Mouse (Mus musculus) mature B cell (primary cell): ENCODE data around the gene Tpk1.

Experiments used
- in situ Hi-C: fragments of 300-500 bp; cut with MboI; formaldehyde crosslinking; loops from 2 replicates; pipeline ENCODE4 v1.14.3; 2019

Gene Tpk1

DNA sequence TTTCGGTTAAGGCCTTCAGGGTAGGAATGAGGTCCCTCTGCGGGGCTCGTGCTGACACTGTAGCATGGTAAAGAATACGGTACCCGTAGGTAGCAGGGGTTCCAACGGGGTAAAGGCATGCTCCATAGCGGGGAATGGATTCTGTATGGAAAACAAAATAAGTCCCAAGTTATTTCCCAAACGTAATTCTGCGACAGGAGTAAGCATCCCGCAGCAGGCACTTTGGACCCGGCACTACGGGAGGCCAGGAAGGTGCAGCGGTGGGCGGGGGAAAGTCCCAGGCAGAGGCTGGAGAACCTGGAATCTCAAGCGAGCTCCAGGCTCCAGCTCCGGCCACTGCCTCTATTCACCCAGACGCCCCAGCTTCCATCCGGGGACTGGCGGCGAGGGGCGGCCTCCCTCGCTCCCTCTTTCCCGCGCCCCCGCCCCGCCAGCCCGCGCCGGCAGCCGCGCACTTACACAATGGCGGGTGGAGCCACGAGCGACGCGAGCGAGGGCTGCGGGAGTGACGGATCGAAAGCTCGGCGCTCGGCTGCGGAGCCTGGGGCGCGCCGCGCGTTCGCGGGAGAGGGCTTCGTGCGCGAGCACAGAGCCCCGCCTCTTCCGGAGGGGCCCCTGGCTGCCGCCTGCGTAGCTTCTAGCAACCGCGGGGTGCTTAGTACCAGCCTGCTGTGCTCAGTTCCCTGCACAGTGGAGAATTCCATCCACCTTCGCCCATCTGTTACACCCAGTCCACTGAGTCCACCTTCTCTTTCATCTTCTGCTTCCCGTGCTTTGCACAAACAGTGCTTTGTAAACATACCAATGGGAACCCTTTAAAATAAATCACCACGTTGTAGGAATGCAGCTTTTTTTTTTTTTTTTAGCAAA is at the start of gene Tpk1:
Tpk1 (minus strand) TSS at position 602 of the 870 bp plus-strand sequence.
- in situ Hi-C loops, result no loop called here

DNA sequence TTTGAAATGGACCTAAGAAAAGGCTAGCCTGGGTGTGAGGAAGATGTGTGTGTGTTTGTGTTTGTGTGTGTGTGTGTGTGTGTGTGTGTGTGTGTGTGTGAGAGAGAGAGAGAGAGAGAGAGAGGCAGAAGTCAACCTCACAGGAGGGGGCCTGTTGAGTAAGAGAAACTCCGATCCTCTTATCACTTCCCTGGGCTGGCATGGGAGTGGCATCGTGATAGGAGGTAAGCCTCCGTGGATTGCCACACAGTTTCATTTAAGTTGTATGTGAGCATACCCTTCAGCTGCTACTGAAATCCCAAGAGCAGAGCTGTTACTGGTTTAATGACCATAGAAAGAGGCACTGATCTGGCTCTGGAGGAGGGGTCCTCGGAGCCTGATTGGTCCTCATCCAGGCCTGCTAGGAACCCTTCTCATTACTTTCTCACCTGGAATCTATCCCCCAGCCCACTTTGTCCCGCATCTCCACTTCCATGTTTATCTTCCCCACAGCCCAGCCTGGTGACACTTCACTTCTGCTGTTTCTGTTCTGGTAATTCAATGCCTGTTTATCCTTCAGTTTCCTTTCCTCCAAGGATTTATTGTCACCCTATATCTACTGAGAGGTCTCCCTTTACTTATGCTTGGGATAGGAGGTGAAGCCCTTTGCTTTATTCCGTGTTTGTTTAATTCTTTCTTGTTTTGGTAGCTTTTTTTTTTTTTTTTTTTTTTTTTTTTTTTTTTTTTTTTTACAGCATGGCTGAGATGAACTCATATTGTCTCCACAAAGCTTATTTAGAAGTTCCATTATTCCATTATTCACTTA is 36.9 kb upstream of the Tpk1 start:
- in situ Hi-C loops, result no loop called here

DNA sequence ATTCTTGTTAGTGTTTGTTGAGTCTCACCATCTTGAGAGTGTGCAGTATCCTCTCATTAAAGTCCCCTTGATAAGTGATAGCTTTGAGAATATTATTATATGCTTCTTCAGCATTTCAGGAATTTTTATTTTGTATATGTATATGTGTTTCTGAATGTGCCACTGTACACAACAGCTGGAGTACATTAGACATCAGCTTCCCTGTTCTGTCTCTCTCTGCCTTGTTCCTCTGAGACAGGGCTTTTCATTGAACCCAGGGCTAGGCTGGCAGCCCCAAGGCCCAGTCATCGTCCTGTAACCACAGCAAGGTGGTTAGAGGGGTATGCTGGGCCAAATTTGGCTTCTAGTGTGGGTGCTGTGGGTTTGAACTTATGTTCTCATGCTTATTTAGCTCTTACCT is 25.8 kb upstream of the Tpk1 start:
- in situ Hi-C loops, result no loop called here

DNA sequence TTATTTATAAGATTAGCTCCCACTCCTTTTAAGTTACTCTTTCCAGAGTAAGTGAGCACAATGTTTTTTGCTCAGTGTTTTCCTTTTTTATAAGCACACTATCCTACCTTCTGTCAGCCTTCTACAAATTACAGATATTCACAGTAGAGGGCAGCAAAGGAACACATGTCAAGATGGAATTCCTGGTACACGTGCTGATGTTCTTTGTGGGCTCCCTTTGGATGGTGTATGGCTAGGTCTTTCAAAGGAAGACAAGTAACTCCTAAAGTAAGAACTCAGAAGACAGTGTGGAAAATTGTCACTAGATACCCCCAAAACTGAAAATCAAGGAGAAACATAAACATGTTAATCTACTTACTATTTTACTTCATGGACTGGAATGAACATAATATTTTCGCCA is 19.9 kb upstream of the Tpk1 start:
- in situ Hi-C loops, result no loop called here

DNA sequence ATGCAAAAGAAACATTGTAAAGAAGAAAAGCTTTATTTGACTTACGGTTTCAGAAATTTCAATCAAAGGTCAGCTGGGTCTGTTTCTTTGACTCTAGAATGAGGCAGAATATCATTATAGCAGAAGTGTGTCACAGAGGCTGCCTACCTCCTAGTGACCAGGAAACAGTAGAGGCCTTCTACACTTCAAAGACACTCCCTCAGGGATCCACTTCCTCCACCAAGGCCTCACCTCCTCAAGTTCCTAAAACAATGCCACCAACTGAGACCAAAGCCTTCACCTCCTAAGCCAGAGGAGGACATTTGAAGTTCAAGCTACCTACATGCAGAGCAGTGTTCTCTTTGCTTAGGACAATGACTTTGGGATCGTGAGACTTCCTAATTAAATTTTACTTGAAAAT is 16.5 kb upstream of the Tpk1 start:
- in situ Hi-C loops, result no loop called here

DNA sequence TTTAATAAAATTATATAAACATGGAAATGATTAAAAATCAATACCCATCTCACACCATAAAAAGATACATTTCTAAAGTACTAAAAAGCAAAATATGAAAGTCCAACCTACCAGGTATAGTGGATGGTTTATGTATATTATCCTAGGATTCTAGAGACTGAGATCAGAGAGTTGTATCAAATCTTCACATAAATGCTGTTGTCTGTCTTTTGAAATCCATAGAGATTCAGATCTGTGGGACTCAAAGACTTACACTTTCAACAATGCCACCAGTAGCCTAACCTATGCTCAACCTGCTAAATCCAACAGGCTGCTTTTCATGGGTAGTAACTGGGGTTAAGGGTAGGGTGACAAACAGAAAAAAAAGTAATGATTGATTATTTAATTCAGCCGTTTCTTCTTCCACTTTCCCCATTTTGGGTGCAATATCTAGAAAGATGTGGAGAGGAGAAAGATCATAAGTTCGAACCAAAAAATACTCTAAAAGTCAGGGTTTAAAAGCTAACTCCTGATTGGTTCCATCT is 12.7 kb upstream of the Tpk1 start:
- in situ Hi-C loops, result no loop called here

DNA sequence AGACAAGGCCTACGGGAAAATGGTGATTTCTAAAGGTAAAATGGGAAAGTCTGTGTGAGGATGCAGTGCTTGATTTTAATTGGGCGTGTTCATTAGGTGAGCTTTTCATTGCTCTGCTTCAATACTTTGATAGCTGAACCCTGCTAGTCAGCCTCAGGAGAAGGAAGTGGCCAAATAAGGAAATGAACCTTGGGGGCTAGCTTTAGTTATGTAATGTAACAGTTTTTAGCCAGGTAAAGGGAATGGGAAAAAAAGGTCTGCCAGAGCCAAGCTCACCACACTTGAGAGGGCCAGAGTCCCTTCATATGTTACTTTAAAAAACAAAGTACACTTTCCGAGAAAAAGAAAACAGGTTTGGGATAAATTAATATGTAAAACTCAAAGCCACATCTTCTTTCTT is 11.5 kb upstream of the Tpk1 start:
- in situ Hi-C loops, result no loop called here

DNA sequence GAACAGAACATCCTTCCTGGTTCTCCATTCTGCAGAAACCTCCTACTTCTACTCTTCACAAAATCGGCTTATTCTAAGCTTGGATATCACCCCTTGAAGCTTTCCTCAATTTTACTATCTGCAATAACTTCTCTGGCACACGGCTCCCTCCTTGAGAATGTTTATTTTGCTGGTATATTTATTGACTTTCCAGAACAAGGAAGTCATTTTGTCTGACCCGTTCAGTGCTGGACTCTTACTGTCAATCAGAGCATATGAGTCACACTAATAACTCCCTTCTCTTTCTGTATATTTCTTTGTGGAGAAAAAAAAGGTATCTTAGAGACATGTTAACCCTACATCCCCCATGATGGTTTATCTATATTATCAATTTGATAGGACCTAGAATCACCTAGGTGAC is 10.1 kb upstream of the Tpk1 start:
- in situ Hi-C loops, result no loop called here

DNA sequence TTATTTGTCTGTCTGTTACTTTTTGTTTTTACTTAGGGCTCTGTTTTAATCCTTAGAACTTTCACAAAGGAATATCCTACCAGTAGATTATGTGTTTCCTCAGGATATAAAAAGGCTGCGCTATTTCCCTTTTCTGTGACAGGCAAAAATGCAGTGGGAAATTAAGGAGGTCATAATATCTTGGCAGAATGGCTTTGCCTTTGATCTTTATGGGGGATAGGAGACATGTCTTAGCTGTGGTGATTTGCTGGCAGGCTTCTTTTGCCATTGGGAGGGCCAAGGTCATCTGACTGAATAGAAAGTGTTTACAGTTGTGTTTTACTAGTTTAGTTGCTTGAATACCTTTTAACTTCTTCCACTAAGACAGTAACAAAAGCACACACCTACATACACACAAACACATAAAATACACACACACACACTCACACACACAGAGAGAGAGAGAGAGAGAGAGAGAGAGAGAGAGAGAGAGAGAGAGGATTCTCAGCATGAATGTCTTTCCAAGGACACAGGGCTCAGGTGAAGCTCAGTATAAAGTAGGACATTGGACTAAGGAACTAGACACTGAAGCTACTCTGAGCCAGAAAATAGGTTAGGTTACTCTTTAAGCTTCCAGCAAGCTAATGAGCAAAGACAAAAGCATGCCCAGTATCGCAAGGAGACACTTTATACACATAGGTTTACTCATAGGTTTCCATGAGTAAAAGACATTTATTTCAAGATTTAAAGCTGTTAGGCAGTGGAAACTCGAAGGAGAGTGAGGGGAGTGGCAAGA is 9.1 kb upstream of the Tpk1 start:
- in situ Hi-C loops, result no loop called here

DNA sequence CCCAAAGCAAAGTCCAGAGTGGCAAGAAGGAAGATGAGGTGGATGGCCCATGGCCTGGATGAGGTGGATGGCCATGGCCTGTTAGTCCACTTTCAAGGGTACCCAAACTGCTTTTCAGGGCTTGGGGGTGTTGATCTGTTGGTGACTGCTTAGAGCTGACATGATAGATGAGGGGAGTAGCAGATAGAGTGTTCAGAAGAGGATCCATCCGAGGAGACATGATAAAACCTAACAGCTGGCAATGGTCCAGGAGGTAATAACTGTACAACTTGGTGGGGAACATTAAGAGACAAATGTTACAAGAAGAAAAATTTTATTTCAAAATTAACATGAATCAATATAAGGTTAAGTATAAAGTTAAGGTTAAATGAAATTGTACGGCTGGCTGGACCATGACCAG is 4.9 kb upstream of the Tpk1 start:
- in situ Hi-C loops, result no loop called here

DNA sequence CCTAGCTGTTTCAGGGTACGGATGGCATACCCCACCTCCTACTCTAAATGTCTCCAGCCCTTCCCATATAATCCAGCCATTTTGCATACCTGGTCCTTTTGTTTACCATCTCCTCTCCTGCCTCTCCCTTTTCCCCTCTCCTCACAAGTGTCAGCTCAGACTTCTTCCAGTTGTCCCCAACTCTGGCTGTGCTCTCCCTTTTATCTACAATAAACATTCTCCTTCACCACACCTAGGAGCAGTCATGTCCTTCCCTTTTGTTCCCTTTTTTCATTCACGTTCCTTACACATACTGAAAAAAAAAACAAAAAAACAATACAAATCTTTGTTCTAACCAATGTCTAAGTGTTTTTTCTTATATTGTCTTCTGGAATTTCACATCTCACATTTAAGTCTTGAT is 1.6 kb upstream of the Tpk1 start:
- in situ Hi-C loops, result no loop called here

DNA sequence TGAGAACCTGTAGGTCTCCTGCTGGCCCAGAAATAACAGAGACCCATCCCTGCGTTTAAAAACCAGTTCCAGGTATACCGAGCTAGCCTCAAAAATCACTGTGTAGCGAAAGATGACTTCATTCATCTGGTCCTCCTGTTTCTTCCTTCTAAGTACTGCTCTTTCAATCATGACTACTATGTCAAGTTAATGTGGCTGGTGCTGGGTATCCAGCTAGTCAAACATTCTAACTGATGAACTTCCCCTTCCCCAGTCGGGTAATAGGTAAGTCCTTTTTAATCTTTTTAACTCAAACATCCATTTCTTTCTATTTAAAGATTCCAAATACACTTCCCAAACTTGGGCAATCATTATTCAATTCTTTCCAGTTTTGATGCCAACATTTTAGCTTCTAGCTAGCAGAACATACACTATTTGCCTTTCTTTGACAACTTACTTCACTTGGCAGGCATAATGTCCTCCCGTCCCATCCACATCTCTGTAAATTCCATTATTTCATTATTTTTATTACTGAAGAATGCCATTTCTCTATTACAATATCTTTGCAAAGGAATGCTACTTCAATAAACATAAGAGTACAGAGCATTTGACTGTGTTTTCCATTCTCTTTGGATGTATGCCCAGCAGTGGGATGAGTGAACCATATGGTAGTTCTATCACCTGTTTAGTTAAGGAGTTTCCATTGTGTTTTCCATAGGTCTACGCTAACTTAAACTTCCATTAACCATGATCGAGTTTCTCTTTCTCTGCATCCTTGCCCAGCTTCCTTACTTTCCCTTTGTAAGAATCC is 728 bp upstream of the Tpk1 start:
- in situ Hi-C loops, result no loop called here

DNA sequence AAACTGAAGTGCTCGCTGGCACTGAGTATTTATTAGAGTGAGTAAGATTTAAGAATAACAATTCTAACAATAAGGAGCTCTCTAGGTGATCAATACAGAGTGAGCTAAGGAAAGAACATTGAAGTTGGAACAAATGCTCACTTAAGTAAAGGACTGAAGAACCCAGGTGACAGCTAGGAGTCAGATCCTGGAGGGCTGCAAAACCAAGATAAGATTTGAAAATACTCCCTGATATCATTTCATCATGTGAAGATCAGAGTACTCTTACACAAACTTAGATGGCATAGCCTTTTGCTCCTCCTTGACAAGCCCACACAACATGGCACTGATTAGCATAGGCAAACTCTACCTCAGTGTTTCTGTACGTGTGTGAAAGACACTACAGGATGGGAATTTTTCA is 4.3 kb downstream of the Tpk1 start:
- in situ Hi-C loops, result no loop called here

DNA sequence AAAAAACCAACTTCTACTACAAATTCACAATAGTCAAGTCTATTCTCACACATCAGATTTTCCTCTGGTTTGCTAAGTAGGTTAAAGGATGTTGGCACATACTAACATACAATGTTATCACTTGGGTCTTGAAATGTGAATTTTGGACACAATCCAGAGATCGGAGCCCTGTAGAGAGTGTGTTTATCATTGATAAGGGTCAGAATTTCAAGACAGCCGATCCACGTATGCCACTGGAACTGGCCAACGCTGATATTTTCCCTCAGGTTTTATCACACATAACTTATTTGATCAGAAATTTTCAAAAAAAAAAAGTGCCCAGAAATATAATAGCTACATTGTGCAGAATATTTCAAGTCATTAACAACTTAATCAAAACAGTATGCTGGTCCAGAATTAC is 7.8 kb downstream of the Tpk1 start:
- in situ Hi-C loops, result no loop called here

DNA sequence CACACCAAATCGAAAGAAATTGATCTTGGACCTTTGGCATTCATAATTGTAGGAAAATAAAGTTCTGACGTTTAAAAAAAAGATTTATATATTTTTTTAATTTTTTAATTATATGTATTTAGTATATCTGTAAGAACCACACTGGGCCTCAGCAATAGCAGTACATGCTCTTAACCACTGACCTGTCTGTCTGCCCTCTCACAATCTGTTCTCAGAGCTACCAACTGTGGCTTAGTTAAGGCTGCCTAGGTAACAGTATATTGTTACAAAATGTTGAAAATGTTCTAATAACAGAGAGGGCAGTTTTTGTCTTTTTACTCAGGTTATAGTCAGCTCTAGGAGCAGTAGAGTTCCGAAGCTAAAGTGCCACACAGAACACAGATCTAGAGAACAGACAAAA is 8.2 kb downstream of the Tpk1 start:
- in situ Hi-C loops, result no loop called here

DNA sequence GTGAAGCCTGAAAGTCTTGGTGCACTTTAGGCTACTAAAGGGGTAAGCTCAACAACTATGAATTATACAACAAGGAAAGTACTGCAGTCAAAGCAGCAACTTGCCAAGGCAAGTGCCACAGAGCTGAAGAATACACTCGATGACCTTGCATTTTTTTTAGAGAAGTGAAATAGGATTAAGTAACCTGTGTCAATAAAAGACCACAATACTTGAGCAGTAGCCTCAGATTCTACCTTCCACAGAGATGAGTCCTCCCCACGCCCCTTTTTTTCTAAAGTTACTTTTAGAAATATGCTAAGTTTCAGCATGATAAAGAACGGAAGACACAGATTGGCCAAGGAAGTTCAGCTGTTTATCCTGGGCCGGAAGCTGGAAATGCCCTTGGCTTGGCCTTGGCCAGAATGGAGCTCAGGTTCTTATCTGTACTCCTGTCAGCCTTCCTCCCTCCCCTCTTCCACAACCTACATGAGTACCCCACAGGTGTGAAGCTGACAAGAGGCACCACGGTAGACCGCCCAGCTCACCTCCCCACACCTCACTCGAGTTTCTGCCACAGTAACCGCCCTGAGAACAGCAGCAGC is 11.1 kb downstream of the Tpk1 start:
- in situ Hi-C loops, result no loop called here

DNA sequence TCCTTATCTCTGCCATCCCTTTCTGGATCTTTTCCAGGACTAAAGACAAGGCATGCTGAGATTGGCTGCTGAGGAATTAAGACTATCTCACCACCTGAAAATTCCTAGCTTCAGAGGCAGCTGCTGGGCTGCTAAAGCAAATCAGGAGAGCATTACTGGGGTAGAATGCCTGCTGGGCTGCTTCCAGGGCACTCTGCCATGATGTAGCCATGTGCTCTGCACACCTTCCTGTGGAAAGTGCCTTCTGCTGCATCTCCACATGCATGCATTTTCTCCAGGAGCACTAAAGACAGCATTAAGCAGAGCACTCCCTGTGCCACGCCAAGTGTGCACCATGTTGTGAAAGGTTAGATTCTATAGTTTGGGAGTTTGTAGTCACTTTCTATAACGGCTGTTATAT is 16.6 kb downstream of the Tpk1 start:
- in situ Hi-C loops, result no loop called here

DNA sequence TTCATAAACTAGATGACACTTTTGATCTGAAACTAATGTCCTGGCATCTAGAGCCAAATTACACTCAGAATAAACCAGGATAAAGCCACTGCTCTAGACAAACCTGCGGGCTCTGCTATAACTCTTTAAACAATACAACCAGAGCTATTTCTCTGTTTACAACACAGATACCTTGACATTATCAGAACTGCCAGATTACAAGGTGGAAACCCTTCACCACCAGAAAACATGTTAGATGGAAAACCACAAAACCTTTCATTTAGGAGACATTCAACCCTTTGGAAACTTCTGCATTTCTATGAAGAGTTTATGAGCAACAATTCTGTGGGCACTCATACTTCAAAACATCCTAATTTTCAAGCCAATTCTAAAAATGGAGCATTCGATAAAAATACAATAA is 20.4 kb downstream of the Tpk1 start:
- in situ Hi-C loops, result no loop called here

DNA sequence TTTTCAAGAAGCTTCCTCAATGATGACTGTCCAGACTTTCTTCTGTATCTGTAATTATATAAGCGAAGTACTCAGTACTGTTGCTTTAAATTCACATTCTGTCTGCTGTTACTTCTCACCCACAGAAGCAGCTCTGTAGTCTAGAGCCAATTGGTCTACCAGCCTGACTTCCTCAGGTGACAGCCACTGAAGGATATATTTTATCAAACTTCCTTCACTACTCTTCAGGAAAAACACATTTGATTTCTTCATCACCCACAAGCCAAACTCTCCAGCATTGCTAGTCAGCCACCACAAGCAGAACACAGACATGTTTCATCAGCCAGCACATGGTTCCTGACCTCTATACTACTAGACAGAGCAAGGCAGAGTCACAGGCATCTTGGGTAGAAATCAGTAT is 21.0 kb downstream of the Tpk1 start:
- in situ Hi-C loops, result no loop called here

DNA sequence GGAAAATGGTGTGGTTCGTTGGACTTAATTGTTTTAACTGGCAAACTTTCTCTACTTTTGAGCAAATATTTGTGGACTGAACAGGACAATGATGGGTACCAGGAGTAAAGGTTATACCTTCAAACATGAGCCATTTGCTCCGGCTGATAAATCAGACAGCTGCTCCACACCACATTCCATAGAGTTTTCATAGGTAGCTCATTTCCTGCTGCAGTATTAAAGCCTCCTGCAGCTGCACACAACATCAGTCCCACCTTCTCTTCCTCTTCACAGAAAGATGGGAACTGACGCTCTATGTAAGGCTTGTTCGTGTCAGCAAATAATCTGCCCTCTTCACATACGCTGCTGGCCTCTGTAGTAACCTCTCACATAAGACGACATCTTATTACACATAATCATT is 22.4 kb downstream of the Tpk1 start:
- in situ Hi-C loops, result no loop called here

DNA sequence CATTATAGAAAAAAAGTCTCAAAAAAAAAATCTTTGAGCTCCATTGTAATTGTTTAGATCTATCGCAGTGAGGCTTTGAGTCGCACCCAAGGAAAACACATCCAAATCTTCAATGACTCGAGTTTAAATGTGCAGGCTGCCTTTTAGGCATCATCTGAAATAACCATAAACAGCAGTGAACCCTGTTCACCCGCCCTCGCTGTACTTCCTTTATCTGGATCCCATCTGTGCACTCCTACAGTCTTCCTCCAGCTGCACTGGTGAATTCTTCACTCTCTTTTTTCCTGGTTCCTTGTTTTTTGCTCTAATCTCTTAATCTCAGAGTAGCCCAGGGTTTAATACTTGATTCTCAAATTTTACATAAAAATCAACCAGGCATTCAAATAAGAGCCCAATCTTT is 23.7 kb downstream of the Tpk1 start:
- in situ Hi-C loops, result no loop called here
